Mouse (Mus musculus) telencephalon, adult 2 months (tissue): Measurements from ENCODE around the gene Fbxo8.
A peak's percentile ranks its signal among the peaks of the same experiment; 100 is the strongest.

ENCODE experiments used
- DNase-seq: peaks from one replicate; pipeline ENCODE4 v3.0.0-alpha.2; 2011; ENCODE audit warnings: low read depth, low spot score

Fbxo8 gene

GRCm38 (mm10) chr8:56550558-56551360 lies at the start of gene Fbxo8, which contains the start of gene Cep44:
Fbxo8 (plus strand) TSS chr8:56551090.
Cep44 (minus strand) TSS chr8:56551047.
- DNase-seq: peak; percentile 93

- DNase-seq: no peak
These were observed 49.0 kb upstream of the Fbxo8 start for GRCm38 (mm10) chr8:56501911-56502310.

GRCm38 (mm10) chr8:56508318-56508951 lies 42.5 kb upstream of the Fbxo8 start:
- DNase-seq: no peak

- DNase-seq: peak; percentile 27
These were observed 41.9 kb upstream of the Fbxo8 start for GRCm38 (mm10) chr8:56508952-56509479.

- DNase-seq: no peak
These were observed 32.0 kb upstream of the Fbxo8 start for GRCm38 (mm10) chr8:56518848-56519247.

- DNase-seq: no peak
These were observed 30.6 kb upstream of the Fbxo8 start for GRCm38 (mm10) chr8:56520249-56520648.

- DNase-seq: no peak
These were observed 29.8 kb upstream of the Fbxo8 start for GRCm38 (mm10) chr8:56521051-56521450.

GRCm38 (mm10) chr8:56528869-56529268 lies 22.0 kb upstream of the Fbxo8 start:
- no peak for DNase-seq

GRCm38 (mm10) chr8:56530359-56530758 lies 20.5 kb upstream of the Fbxo8 start:
- DNase-seq: no peak

GRCm38 (mm10) chr8:56540706-56541105 lies 10.2 kb upstream of the Fbxo8 start:
- DNase-seq: no peak

- no peak for DNase-seq
These were observed 3.0 kb upstream of the Fbxo8 start for GRCm38 (mm10) chr8:56547866-56548265.

GRCm38 (mm10) chr8:56551361-56551852 lies 517 bp downstream of the Fbxo8 start:
- DNase-seq: peak; percentile 95

- DNase-seq: no peak
These were observed 1.2 kb downstream of the Fbxo8 start for GRCm38 (mm10) chr8:56552045-56552444.

GRCm38 (mm10) chr8:56552551-56553103 lies 1.7 kb downstream of the Fbxo8 start:
- no peak for DNase-seq

GRCm38 (mm10) chr8:56564399-56565047 lies 13.6 kb downstream of the Fbxo8 start:
- no peak for DNase-seq

- no peak for DNase-seq
These were observed 16.0 kb downstream of the Fbxo8 start for GRCm38 (mm10) chr8:56566856-56567255.

- no peak for DNase-seq
These were observed 30.0 kb downstream of the Fbxo8 start for GRCm38 (mm10) chr8:56580918-56581317.

- DNase-seq: no peak
These were observed 32.0 kb downstream of the Fbxo8 start for GRCm38 (mm10) chr8:56582841-56583240.

GRCm38 (mm10) chr8:56589004-56589403 lies 38.1 kb downstream of the Fbxo8 start:
- no peak for DNase-seq

GRCm38 (mm10) chr8:56591084-56591483 lies 40.2 kb downstream of the Fbxo8 start:
- no peak for DNase-seq

GRCm38 (mm10) chr8:56591502-56591901 lies 40.6 kb downstream of the Fbxo8 start:
- DNase-seq: no peak

GRCm38 (mm10) chr8:56606481-56606880 lies 55.6 kb downstream of the Fbxo8 start:
- DNase-seq: no peak
